Mouse (Mus musculus) left cerebral cortex, postnatal 14 days (tissue): ENCODE data around the gene Chd6. TPM values are rescaled to one million over a fixed set of nuclear protein-coding genes. Genes with fewer than 3 reads are reported as not detected.
"Not testable (repeated sequence)": the region's sequence is repeated elsewhere in the genome, so short reads cannot be mapped to it uniquely, and the experiment has no call there.

Experiments
- DNase-seq, 2 experiments: peaks; one replicate each; pipeline ENCODE4 v3.0.0; 2021 to 2022; ENCODE audit warnings: low spot score in 2 of 2, mixed read lengths in 1 of 2
- intact Hi-C: fragments of 180-260 bp; cut with DNase I; formaldehyde crosslinking; loops from one replicate; pipeline ENCODE4 v1.15.1; 2025
- total RNA-seq, 2 experiments: library from RNA; stranded (reverse); gene quantifications; 2 replicates each; pipeline ENCODE4 v1.2.3; 2021

The Chd6 gene
- total RNA-seq, 2 experiments from 2014 or later: 53.6 to 64.2 TPM

GRCm38 (mm10) chr2:160996987-160997763 is 111.7 kb downstream of the Chd6 start:
- no peak for DNase-seq
- intact Hi-C loops: no loop called here

- intact Hi-C loops: no loop called here
These were observed 114.7 kb downstream of the Chd6 start for GRCm38 (mm10) chr2:160994181-160994580.

GRCm38 (mm10) chr2:160992465-160992864 is 116.4 kb downstream of the Chd6 start:
- no peak for DNase-seq
- intact Hi-C loops: no loop called here

More at GRCm38 (mm10) chr2:160994181-160994580, 114.7 kb downstream of the Chd6 start:
- no peak for DNase-seq

- no peak for DNase-seq
- intact Hi-C loops: no loop called here
These were observed 118.4 kb downstream of the Chd6 start for GRCm38 (mm10) chr2:160990339-160991070.

- intact Hi-C loops: no loop called here
- no peak for DNase-seq
These were observed 121.4 kb downstream of the Chd6 start for GRCm38 (mm10) chr2:160987503-160987902.

- peak; percentile 33 to 60 for DNase-seq
- intact Hi-C loops: no loop called here
These were observed 126.2 kb downstream of the Chd6 start for GRCm38 (mm10) chr2:160982636-160983035.

GRCm38 (mm10) chr2:160981791-160982190 is 127.1 kb downstream of the Chd6 start:
- no peak for DNase-seq
- intact Hi-C loops: no loop called here

GRCm38 (mm10) chr2:160978651-160979050 is 130.2 kb downstream of the Chd6 start:
- intact Hi-C loops: no loop called here
- DNase-seq: no peak

- intact Hi-C loops: no loop called here
- no peak for DNase-seq
These were observed 131.6 kb downstream of the Chd6 start for GRCm38 (mm10) chr2:160977248-160977647.

GRCm38 (mm10) chr2:160973648-160974215 is 135.1 kb downstream of the Chd6 start:
- intact Hi-C loops: no loop called here
- DNase-seq: no peak

GRCm38 (mm10) chr2:160972103-160972792 is 136.6 kb downstream of the Chd6 start:
- no peak for DNase-seq
- intact Hi-C loops: no loop called here

GRCm38 (mm10) chr2:160962149-160962548 is 146.7 kb downstream of the Chd6 start:
- intact Hi-C loops: no loop called here
- no peak for DNase-seq

- no peak for DNase-seq
- intact Hi-C loops: no loop called here
These were observed 147.8 kb downstream of the Chd6 start for GRCm38 (mm10) chr2:160960956-160961646.

GRCm38 (mm10) chr2:160959901-160960300 is 149.0 kb downstream of the Chd6 start:
- intact Hi-C loops: no loop called here
- no peak for DNase-seq

GRCm38 (mm10) chr2:160958737-160959136 is 150.1 kb downstream of the Chd6 start:
- DNase-seq: no peak
- intact Hi-C loops: no loop called here

GRCm38 (mm10) chr2:160957801-160958200 is 151.1 kb downstream of the Chd6 start:
- intact Hi-C loops, DNase-seq: not testable (repeated sequence)

- intact Hi-C loops, DNase-seq: not testable (repeated sequence)
These were observed 151.6 kb downstream of the Chd6 start for GRCm38 (mm10) chr2:160957307-160957706.

- intact Hi-C loops: no loop called here
These were observed 153.5 kb downstream of the Chd6 start for GRCm38 (mm10) chr2:160955331-160955730.

GRCm38 (mm10) chr2:160954541-160954940 is 154.3 kb downstream of the Chd6 start:
- DNase-seq: no peak
- intact Hi-C loops: no loop called here

More at GRCm38 (mm10) chr2:160955331-160955730, 153.5 kb downstream of the Chd6 start:
- peak; percentile 70 to 86 for DNase-seq
